Mouse (Mus musculus): ENCODE results near the gene Nufip2. TPM values are rescaled to one million over a fixed set of nuclear protein-coding genes. Genes with fewer than 3 reads are reported as not detected.
"Not testable (repeated sequence)": the region's sequence is repeated elsewhere in the genome, so short reads cannot be mapped to it uniquely, and the experiment has no call there.

Nufip2 gene
- polyA plus RNA-seq, 1 experiment from 2014 or later: 6.5 TPM

- Histone ChIP-seq H3K9ac (ENCODE audit: low read depth, low read length) (no peak overlapping the region), H3K27ac (replicated peaks; ENCODE audit: low read depth, low read length) (no peak overlapping the region), H3K4me2 (ENCODE audit: low read depth, low read length) (no peak overlapping the region), H3K4me1 (ENCODE audit: control insufficient read depth, insufficient read depth, low read length) (no peaks in the 10 kb centered on the region), H3K36me3 (ENCODE audit: control insufficient read depth, insufficient read depth, low read length) (no peaks in the 10 kb centered on the region), H3K27me3 (replicated peaks; ENCODE audit: control insufficient read depth, insufficient read depth, low read length) (no peaks in the 10 kb centered on the region), H3K9me3 (ENCODE audit: control insufficient read depth, low read length) (no peaks in the 10 kb centered on the region), H3K4me3 (ENCODE audit: low read depth, low read length) (no peak overlapping the region)
- DNase-seq (ENCODE audit: low spot score) (no peak), ATAC-seq (ENCODE audit: low read depth) (no peak)
- WGBS: 85% methylated on average over 8 of the region's 8 CpGs
These were observed 21.9 kb upstream of the Nufip2 start for GRCm38 (mm10) chr11:77664046-77664445.

- DNase-seq (ENCODE audit: low spot score); H3K36me3 ChIP-seq (ENCODE audit: control insufficient read depth, insufficient read depth, low read length); H3K27me3 ChIP-seq (replicated peaks; ENCODE audit: control insufficient read depth, insufficient read depth, low read length); H3K4me2 ChIP-seq (ENCODE audit: low read depth, low read length); H3K4me3 ChIP-seq (ENCODE audit: low read depth, low read length); H3K9me3 ChIP-seq (ENCODE audit: control insufficient read depth, low read length); H3K9ac ChIP-seq (ENCODE audit: low read depth, low read length); H3K27ac ChIP-seq (replicated peaks; ENCODE audit: low read depth, low read length); ATAC-seq (ENCODE audit: low read depth); H3K4me1 ChIP-seq (ENCODE audit: control insufficient read depth, insufficient read depth, low read length): not testable (repeated sequence)
- WGBS: 76% methylated on average over 5 of the region's 5 CpGs
These were observed 20.6 kb upstream of the Nufip2 start for GRCm38 (mm10) chr11:77665384-77665783.

- not testable (repeated sequence) for H3K9ac ChIP-seq (ENCODE audit: low read depth, low read length); H3K4me3 ChIP-seq (ENCODE audit: low read depth, low read length); H3K36me3 ChIP-seq (ENCODE audit: control insufficient read depth, insufficient read depth, low read length); H3K9me3 ChIP-seq (ENCODE audit: control insufficient read depth, low read length); H3K27me3 ChIP-seq (replicated peaks; ENCODE audit: control insufficient read depth, insufficient read depth, low read length); DNase-seq (ENCODE audit: low spot score); ATAC-seq (ENCODE audit: low read depth); H3K27ac ChIP-seq (replicated peaks; ENCODE audit: low read depth, low read length); H3K4me1 ChIP-seq (ENCODE audit: control insufficient read depth, insufficient read depth, low read length); H3K4me2 ChIP-seq (ENCODE audit: low read depth, low read length)
- WGBS: 90% methylated on average over 8 of the region's 8 CpGs
These were observed 19.2 kb upstream of the Nufip2 start for GRCm38 (mm10) chr11:77666766-77667165.

DNA sequence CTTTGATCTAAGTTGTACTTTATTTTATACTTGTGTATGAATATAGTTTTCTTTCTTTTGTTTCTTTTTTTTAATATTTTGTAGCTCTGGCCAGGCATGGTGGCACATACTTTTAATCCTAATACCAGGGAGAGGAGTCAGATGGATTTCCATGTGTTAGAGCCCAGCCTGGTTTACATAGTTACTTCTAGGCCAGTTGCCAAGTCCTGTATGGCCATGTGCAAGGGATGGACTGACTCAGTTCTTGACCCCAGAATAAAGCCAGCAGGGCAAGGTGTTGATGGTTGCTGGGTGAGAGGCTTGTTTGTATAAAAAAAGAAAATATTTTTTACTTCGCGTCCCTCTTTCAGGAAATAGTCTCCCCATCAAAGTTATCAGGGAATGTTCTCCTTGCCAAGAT lies 13.2 kb upstream of the Nufip2 start:
- WGBS: 94% methylated on average over 2 of the region's 2 CpGs
- DNase-seq (ENCODE audit: low spot score) (no peak), ATAC-seq (ENCODE audit: low read depth) (no peak)
- Histone ChIP-seq H3K4me3 (ENCODE audit: low read depth, low read length) (no peak overlapping the region), H3K9ac (ENCODE audit: low read depth, low read length) (no peak overlapping the region), H3K36me3 (ENCODE audit: control insufficient read depth, insufficient read depth, low read length) (no peaks in the 10 kb centered on the region), H3K4me2 (ENCODE audit: low read depth, low read length) (no peak overlapping the region), H3K4me1 (ENCODE audit: control insufficient read depth, insufficient read depth, low read length) (no peaks in the 10 kb centered on the region), H3K27me3 (replicated peaks; ENCODE audit: control insufficient read depth, insufficient read depth, low read length) (no peaks in the 10 kb centered on the region), H3K9me3 (ENCODE audit: control insufficient read depth, low read length) (peaks cover 12% of the 10 kb centered on the region; the same call in 1 of the 2 replicates), H3K27ac (replicated peaks; ENCODE audit: low read depth, low read length) (no peak overlapping the region)

- H3K27me3 ChIP-seq (replicated peaks; ENCODE audit: control insufficient read depth, insufficient read depth, low read length): no peaks in the 10 kb centered on the region
- WGBS: 57% methylated on average over 4 of the region's 4 CpGs
These were observed 12.4 kb upstream of the Nufip2 start for GRCm38 (mm10) chr11:77673428-77673991.

GRCm38 (mm10) chr11:77680018-77680417 lies 5.9 kb upstream of the Nufip2 start:
- ATAC-seq (ENCODE audit: low read depth) (no peak), DNase-seq (ENCODE audit: low spot score) (no peak)
- Histone ChIP-seq H3K27me3 (replicated peaks; ENCODE audit: control insufficient read depth, insufficient read depth, low read length) (no peaks in the 10 kb centered on the region), H3K4me2 (ENCODE audit: low read depth, low read length) (no peak overlapping the region), H3K4me3 (ENCODE audit: low read depth, low read length) (no peak overlapping the region), H3K9me3 (ENCODE audit: control insufficient read depth, low read length) (no peaks in the 10 kb centered on the region), H3K9ac (ENCODE audit: low read depth, low read length) (no peak overlapping the region), H3K36me3 (ENCODE audit: control insufficient read depth, insufficient read depth, low read length) (no peaks in the 10 kb centered on the region), H3K27ac (replicated peaks; ENCODE audit: low read depth, low read length) (no peak overlapping the region), H3K4me1 (ENCODE audit: control insufficient read depth, insufficient read depth, low read length) (no peaks in the 10 kb centered on the region)
- WGBS: 19% methylated on average over 2 of the region's 2 CpGs

More at GRCm38 (mm10) chr11:77673428-77673991, 12.4 kb upstream of the Nufip2 start:
- Histone ChIP-seq H3K9ac (ENCODE audit: low read depth, low read length) (no peak overlapping the region), H3K9me3 (ENCODE audit: control insufficient read depth, low read length) (peaks cover 12% of the 10 kb centered on the region; the same call in 1 of the 2 replicates), H3K4me3 (ENCODE audit: low read depth, low read length) (no peak overlapping the region), H3K36me3 (ENCODE audit: control insufficient read depth, insufficient read depth, low read length) (no peaks in the 10 kb centered on the region), H3K4me1 (ENCODE audit: control insufficient read depth, insufficient read depth, low read length) (no peaks in the 10 kb centered on the region), H3K4me2 (ENCODE audit: low read depth, low read length) (no peak overlapping the region), H3K27ac (replicated peaks; ENCODE audit: low read depth, low read length) (no peak overlapping the region)
- DNase-seq (ENCODE audit: low spot score) (no peak), ATAC-seq (ENCODE audit: low read depth) (no peak)

DNA sequence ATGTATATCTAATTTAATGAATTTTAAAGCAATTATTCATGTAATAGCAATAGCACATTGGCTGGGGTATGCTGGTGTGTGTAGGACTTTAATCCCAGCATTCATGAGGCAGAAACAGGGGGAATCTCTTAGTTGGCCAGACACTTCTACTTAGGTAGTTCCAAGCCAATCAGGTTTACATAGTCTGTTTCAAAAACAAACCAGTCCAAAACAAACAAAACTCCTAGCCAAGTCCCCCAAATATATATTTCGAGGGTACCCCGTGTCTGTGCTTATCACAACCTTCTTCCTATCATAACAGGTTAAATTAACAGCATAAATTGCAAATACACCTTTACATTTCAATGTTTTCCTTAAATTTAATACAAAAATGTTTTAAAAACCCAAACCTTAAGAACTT lies 1.1 kb upstream of the Nufip2 start:
- ATAC-seq (ENCODE audit: low read depth): no peak
- H3K4me2 ChIP-seq (ENCODE audit: low read depth, low read length): peak overlapping the region; percentile 76; the same call in 1 of the 2 replicates
- H3K9ac ChIP-seq (ENCODE audit: low read depth, low read length): no peak overlapping the region
- H3K4me3 ChIP-seq (ENCODE audit: low read depth, low read length): peak overlapping the region; percentile 99; the same call in 1 of the 2 replicates
- peaks cover 4% of the 10 kb centered on the region for H3K4me1 ChIP-seq (ENCODE audit: control insufficient read depth, insufficient read depth, low read length)
- no peaks in the 10 kb centered on the region for H3K9me3 ChIP-seq (ENCODE audit: control insufficient read depth, low read length)
- WGBS: 69% methylated on average over 2 of the region's 2 CpGs
- H3K36me3 ChIP-seq (ENCODE audit: control insufficient read depth, insufficient read depth, low read length): peaks cover 4% of the 10 kb centered on the region; the same call in 1 of the 2 replicates
- no peaks in the 10 kb centered on the region for H3K27me3 ChIP-seq (replicated peaks; ENCODE audit: control insufficient read depth, insufficient read depth, low read length)
- no peak for DNase-seq (ENCODE audit: low spot score)
- peak overlapping the region; percentile 93; the same call in 1 of the 2 replicates for H3K27ac ChIP-seq (replicated peaks; ENCODE audit: low read depth, low read length)

- Histone ChIP-seq H3K9me3 (ENCODE audit: control insufficient read depth, low read length) (no peaks in the 10 kb centered on the region), H3K27me3 (replicated peaks; ENCODE audit: control insufficient read depth, insufficient read depth, low read length) (no peaks in the 10 kb centered on the region), H3K36me3 (ENCODE audit: control insufficient read depth, insufficient read depth, low read length) (peaks cover 17% of the 10 kb centered on the region), H3K4me2 (ENCODE audit: low read depth, low read length) (peak overlapping the region; percentile 76), H3K27ac (replicated peaks; ENCODE audit: low read depth, low read length) (peak overlapping the region; percentile 93), H3K4me1 (ENCODE audit: control insufficient read depth, insufficient read depth, low read length) (peaks cover 4% of the 10 kb centered on the region), H3K9ac (ENCODE audit: low read depth, low read length) (peak overlapping the region; percentile 98), H3K4me3 (ENCODE audit: low read depth, low read length) (peak overlapping the region; percentile 99)
- ATAC-seq (ENCODE audit: low read depth) (peak; percentile 48), DNase-seq (ENCODE audit: low spot score) (peak; percentile 41)
- under 1% methylated on average over 12 of the region's 30 CpGs for WGBS
These were observed 438 bp downstream of the Nufip2 start for GRCm38 (mm10) chr11:77686346-77686840.
